Mouse (Mus musculus): ENCODE measurements at regions not wholly inside any gene's neighbourhood (a gene's known extent, or its start where the extent isn't known, plus 50 kb on each side); places are given as distances from the start of the nearest gene placed in this dataset.

GRCm38 (mm10) chr15:69389575-69389974 is 2888.9 kb upstream of the Lrrc6 start:
- peak in 1 of 2 experiments; percentile 27 for DNase-seq (ENCODE audit: low spot score in 2 of 2)

- DNase-seq (ENCODE audit: low spot score in 2 of 2), result peak; percentile 10 to 17
Observed at GRCm38 (mm10) chr15:69387466-69387865, 2886.8 kb upstream of the Lrrc6 start.

- no peak for DNase-seq (ENCODE audit: low spot score in 2 of 2)
Observed at GRCm38 (mm10) chr15:69365440-69365839, 2864.7 kb upstream of the Lrrc6 start.

GRCm38 (mm10) chr15:69350053-69350739 is 2849.5 kb upstream of the Lrrc6 start:
- DNase-seq (ENCODE audit: low spot score in 2 of 2), result no peak

- no peak for DNase-seq (ENCODE audit: low spot score in 2 of 2)
Observed at GRCm38 (mm10) chr15:69346065-69346464, 2845.4 kb upstream of the Lrrc6 start.

GRCm38 (mm10) chr15:69342759-69343158 is 2842.0 kb upstream of the Lrrc6 start:
- DNase-seq (ENCODE audit: low spot score in 2 of 2), result no peak

- no peak for DNase-seq (ENCODE audit: low spot score in 2 of 2)
Observed at GRCm38 (mm10) chr15:69336491-69336890, 2835.8 kb upstream of the Lrrc6 start.

- DNase-seq (ENCODE audit: low spot score in 2 of 2), result no peak
Observed at GRCm38 (mm10) chr15:69326537-69326936, 2825.8 kb upstream of the Lrrc6 start.

- DNase-seq (ENCODE audit: low spot score in 2 of 2), result no peak
Observed at GRCm38 (mm10) chr15:69303100-69303499, 2802.4 kb upstream of the Lrrc6 start.

- no peak for DNase-seq (ENCODE audit: low spot score in 2 of 2)
Observed at GRCm38 (mm10) chr15:69291273-69291672, 2790.6 kb upstream of the Lrrc6 start.

- peak in 1 of 2 experiments; percentile 41 for DNase-seq (ENCODE audit: low spot score in 2 of 2)
Observed at GRCm38 (mm10) chr15:69275546-69276255, 2775.0 kb upstream of the Lrrc6 start.

- DNase-seq (ENCODE audit: low spot score in 2 of 2), result peak; percentile 15 to 30
Observed at GRCm38 (mm10) chr15:69274225-69274766, 2773.6 kb upstream of the Lrrc6 start.

GRCm38 (mm10) chr15:69273518-69273917 is 2772.8 kb upstream of the Lrrc6 start:
- DNase-seq (ENCODE audit: low spot score in 2 of 2), result peak; percentile 9 to 42

- peak; percentile 45 to 80 for DNase-seq (ENCODE audit: low spot score in 2 of 2)
Observed at GRCm38 (mm10) chr15:69261940-69262339, 2761.2 kb upstream of the Lrrc6 start.

- DNase-seq (ENCODE audit: low spot score in 2 of 2), result no peak
Observed at GRCm38 (mm10) chr15:69257161-69257778, 2756.6 kb upstream of the Lrrc6 start.

GRCm38 (mm10) chr15:69253698-69254097 is 2753.0 kb upstream of the Lrrc6 start:
- no peak for DNase-seq (ENCODE audit: low spot score in 2 of 2)

- no peak for DNase-seq (ENCODE audit: low spot score in 2 of 2)
Observed at GRCm38 (mm10) chr15:69252095-69252494, 2751.4 kb upstream of the Lrrc6 start.

GRCm38 (mm10) chr15:69246190-69246966 is 2745.7 kb upstream of the Lrrc6 start:
- peak; percentile 36 to 44 for DNase-seq (ENCODE audit: low spot score in 2 of 2)

- DNase-seq (ENCODE audit: low spot score in 2 of 2), result peak in 1 of 2 experiments; percentile 43
Observed at GRCm38 (mm10) chr15:69235271-69235670, 2734.6 kb upstream of the Lrrc6 start.

GRCm38 (mm10) chr15:69224619-69225587 is 2724.2 kb upstream of the Lrrc6 start:
- no peak for DNase-seq (ENCODE audit: low spot score in 2 of 2)

Measured in frontal cortex, postnatal 36 days (tissue).